Mouse (Mus musculus) heart, postnatal 0 days (tissue): ENCODE data around the gene Coasy. TPM values are rescaled to one million over a fixed set of nuclear protein-coding genes. Genes with fewer than 3 reads are reported as not detected.

Experiments used
- ATAC-seq: fragments of 200-750 bp; cut with Nextera tagmentation; 2 replicates; pipeline ENCODE4 v1.8.0; 2017; ENCODE audit warnings: low read depth, moderate number of reproducible peaks, moderate library complexity; ENCODE audit not compliant: insufficient read depth
- DNase-seq: peaks from one replicate; pipeline ENCODE4 v3.0.0-alpha.2; 2016; ENCODE audit warnings: low spot score
- H3K27ac ChIP-seq: fragments of 300-500 bp; sonication (generic); 2 replicates; pipeline ENCODE4 v1.5.1; 2014; ENCODE audit warnings: low read depth, mild to moderate bottlenecking
- H3K27me3 ChIP-seq: fragments of 300-500 bp; sonication (generic); 2 replicates; pipeline ENCODE4 v1.6.1; 2014; ENCODE audit warnings: low read length, mixed read lengths; ENCODE audit not compliant: control insufficient read depth, insufficient read depth
- H3K36me3 ChIP-seq: fragments of 300-500 bp; sonication (generic); replicated peaks from 2 replicates; pipeline ENCODE4 v1.6.1; 2014; ENCODE audit warnings: low read length, mixed read lengths; ENCODE audit not compliant: control insufficient read depth, insufficient read depth
- H3K4me1 ChIP-seq: fragments of 300-500 bp; sonication (generic); 2 replicates; pipeline ENCODE4 v1.6.1; 2014; ENCODE audit warnings: antibody characterized with exemption; ENCODE audit not compliant: control insufficient read depth, insufficient read depth
- H3K4me2 ChIP-seq: fragments of 300-500 bp; sonication (generic); 2 replicates; pipeline ENCODE4 v1.6.1; 2014; ENCODE audit warnings: low read depth, mild to moderate bottlenecking, low read length, moderate library complexity
- H3K4me3 ChIP-seq: fragments of 300-500 bp; sonication (generic); 2 replicates; pipeline ENCODE4 v1.5.1; 2014; ENCODE audit warnings: low read depth, low read length
- H3K9ac ChIP-seq: fragments of 300-500 bp; sonication (generic); replicated peaks from 2 replicates; pipeline ENCODE4 v1.6.1; 2014; ENCODE audit warnings: low read depth, low read length, mixed read lengths
- H3K9me3 ChIP-seq: fragments of 300-500 bp; sonication (generic); replicated peaks from 2 replicates; pipeline ENCODE4 v1.6.1; 2016; ENCODE audit warnings: low read length; ENCODE audit not compliant: control insufficient read depth
- CTCF ChIP-seq: IDR thresholded peaks from 2 replicates; pipeline ENCODE4 v1.5.1; 2016; ENCODE audit warnings: antibody characterized with exemption, control low read depth, low read depth
- EP300 ChIP-seq: IDR thresholded peaks from 2 replicates; pipeline ENCODE4 v1.6.1; 2016; ENCODE audit warnings: antibody characterized with exemption, low read depth
- WGBS: fragments of 180-500 bp; shearing (Covaris S2); extraction: QIAGEN DNeasy Blood & Tissue Kit; methylation state at CpG from one replicate; pipeline ENCODE4 v1.1.7; 2014; 5-methylcytosine and 5-hydroxymethylcytosine counted together
- polyA plus RNA-seq: library from polyadenylated mRNA; unstranded; fragments of >200 nt; fragmentation: Nextera tagmentation; extraction: Ambion mirVana; gene quantifications from 2 replicates; pipeline ENCODE4 v1.2.1, GENCODE M21; 2015
- total RNA-seq: library from RNA; depleted of rRNA; stranded (reverse); fragments of >200 nt; gene quantifications from 2 replicates; pipeline ENCODE4 v1.2.3, GENCODE M21; 2014; ENCODE audit warnings: low replicate concordance; rRNA removed

Gene Coasy
- total RNA-seq = 44.6 and 64.1 TPM in 2 replicates
- 26.8 and 26.9 TPM in 2 replicates for polyA plus RNA-seq

DNA sequence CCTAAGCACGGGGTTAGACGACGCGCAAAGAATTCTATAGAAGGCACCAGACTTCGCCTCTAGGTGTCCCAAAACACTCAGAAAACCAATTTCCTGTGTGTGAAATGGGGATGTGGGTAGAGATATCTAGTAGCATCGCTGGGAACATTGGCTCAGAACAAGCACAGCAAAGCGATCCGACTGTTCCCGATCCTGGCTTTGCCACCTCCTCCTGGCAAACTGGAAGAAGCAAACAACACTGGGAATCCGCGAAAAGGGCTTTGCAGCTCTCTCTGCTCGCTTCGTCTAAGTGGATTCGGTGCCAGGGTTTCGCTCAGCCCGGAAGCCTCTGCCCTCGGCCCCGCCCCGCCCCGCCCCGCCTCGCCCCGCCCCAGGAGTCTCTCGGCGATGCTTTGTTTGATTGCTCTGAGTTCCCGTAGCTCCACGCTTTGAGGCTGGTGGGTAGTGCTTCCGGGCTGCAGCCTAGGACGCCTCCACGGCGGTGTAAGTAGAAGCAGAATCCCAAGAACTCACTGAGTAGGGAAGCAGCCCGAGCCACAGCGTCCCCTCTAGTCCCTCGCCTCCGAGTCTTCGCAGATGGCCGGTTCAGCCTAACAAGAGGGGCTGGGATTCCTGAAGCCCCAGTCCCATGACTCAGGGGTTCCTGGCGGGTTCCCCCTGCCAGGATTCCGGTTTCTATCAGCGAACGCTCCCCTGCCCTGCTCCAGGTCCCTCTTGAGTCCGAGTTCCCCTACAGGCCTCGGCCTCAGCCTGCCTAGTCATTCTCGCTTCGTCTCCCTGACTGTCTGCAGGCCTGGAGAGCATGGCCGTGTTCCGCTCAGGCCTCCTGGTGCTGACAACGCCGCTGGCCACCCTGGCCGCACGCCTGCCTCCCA is at the start of gene Coasy:
Coasy (plus strand) TSS at position 358 of the 875 bp plus-strand sequence.
- Histone ChIP-seq H3K4me3 (peak within 1 kb of the TSS; percentile 81), H3K9me3 (no peaks in the 10 kb centered on the region), H3K27ac (peak within 1 kb of the TSS; percentile 94), H3K4me2 (peak within 1 kb of the TSS; percentile 95), H3K36me3 (peaks cover 6% of the 10 kb centered on the region; the same call in 1 of the 2 replicates), H3K4me1 (peaks cover 17% of the 10 kb centered on the region), H3K9ac (peak within 1 kb of the TSS; percentile 87), H3K27me3 (peaks cover 38% of the 10 kb centered on the region)
- DNase-seq = peak; percentile 92
- WGBS = under 1% methylated on average over 51 of the region's 51 CpGs
- ATAC-seq = peak; percentile 87
- TF ChIP-seq EP300 = 0 out of 2 replicates have a peak, but pooled peaks have one; percentile 53
- peak; percentile 33 for TF ChIP-seq CTCF

DNA sequence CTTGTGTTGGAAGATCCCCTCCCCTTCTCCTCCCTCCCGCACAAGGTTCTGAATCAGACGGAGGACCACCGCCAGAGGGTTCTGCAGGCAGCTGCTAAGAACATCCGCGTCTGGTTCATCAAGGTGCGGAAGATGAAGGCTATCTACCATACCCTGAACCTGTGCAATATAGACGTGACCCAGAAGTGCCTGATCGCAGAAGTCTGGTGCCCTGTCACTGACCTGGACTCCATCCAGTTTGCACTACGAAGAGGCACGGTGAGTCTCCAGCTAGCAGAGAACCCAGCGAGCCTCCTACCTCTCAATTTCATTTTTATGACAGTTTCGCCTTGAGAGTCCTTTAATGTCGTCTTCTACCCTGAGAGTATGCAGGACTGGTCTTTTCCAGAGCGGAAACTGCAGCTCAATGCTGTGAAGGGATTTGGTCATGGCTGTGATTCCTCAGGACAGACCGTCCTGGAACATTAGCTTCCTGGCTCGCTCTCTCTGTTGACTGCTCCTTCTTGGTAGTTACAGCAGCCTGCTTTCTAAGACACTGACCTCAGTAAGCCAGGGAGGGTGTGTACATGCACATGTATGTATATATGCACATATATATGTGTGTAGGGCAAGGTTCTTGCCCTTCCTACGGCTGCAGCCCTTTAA is 48.4 kb upstream of the Coasy start:
- no peak for ATAC-seq

DNA sequence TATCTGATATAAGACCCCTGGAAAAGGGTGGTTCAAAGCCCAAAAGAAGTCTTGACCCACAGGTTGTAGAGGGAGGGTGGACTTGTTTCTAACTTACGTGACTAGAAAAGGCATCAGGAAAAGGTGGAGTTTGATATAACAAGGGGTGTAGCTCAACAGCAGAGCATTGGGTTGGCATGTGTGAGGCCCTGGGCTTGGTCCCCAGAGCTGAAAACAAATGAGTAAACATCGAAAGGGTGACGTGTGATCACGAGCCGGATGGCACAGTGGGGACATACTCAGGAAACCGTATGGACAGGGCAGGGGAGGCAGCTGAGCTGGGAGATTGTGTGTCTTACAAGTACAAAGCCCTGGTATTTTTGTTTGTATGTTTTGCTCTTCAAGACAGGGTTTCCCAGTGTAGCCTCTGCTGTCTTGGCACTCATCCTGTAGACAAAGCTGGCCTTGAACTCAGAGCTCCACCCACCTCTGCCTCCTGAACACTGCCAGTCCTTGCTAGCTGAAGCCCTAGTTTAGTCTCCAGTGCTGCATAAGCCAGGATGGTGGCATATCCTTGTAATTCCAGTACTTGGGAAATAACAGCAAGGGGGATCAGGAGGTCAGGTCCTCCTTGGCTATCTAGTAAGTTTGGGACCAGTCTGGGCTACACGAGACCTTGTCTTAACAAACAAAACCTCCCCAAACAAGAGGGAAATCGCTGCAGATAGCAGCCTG is 47.6 kb upstream of the Coasy start:
- Histone ChIP-seq H3K9ac (no peak overlapping the region), H3K27ac (no peak overlapping the region), H3K27me3 (no peaks in the 10 kb centered on the region), H3K4me2 (no peak overlapping the region), H3K9me3 (no peaks in the 10 kb centered on the region), H3K4me3 (no peak overlapping the region), H3K4me1 (peaks cover 11% of the 10 kb centered on the region; the same call in 1 of the 2 replicates), H3K36me3 (peaks cover 82% of the 10 kb centered on the region)
- TF ChIP-seq CTCF (no peak), EP300 (no peak)
- 89% methylated on average over 8 of the region's 8 CpGs for WGBS
- no peak for DNase-seq
- no peak for ATAC-seq

More for the DNA sequence above, 48.4 kb upstream of the Coasy start:
- Histone ChIP-seq H3K4me2 (no peak overlapping the region), H3K4me3 (no peak overlapping the region), H3K27ac (no peak overlapping the region), H3K9ac (no peak overlapping the region), H3K27me3 (no peaks in the 10 kb centered on the region), H3K9me3 (no peaks in the 10 kb centered on the region), H3K36me3 (peaks cover 79% of the 10 kb centered on the region), H3K4me1 (peaks cover 15% of the 10 kb centered on the region; the same call in 1 of the 2 replicates)
- TF ChIP-seq EP300 (no peak), CTCF (no peak)
- no peak for DNase-seq
- 94% methylated on average over 17 of the region's 17 CpGs for WGBS

DNA sequence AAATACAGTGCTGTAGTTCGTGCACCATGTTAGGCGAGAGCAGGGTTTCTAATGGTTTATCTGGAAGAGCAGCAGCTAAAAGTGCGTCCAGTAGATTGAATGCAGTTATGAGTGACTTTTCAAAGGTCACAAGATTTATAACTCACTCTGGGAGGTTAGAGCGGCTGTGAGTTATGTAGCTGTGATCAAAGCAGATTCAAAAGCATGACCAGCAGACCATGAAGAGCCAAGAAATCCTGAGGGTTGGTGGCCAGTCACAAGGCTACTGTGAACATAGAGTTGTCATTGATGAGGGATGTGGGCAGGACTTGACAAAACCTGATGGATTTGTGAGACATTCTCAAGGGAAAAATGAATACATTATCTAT is 47.1 kb upstream of the Coasy start:
- Histone ChIP-seq H3K27ac (no peak overlapping the region), H3K4me1 (peaks cover 9% of the 10 kb centered on the region; the same call in 1 of the 2 replicates), H3K9me3 (no peaks in the 10 kb centered on the region), H3K9ac (no peak overlapping the region), H3K36me3 (peaks cover 88% of the 10 kb centered on the region), H3K27me3 (no peaks in the 10 kb centered on the region), H3K4me2 (no peak overlapping the region), H3K4me3 (no peak overlapping the region)
- ATAC-seq (no peak), DNase-seq (no peak)
- 87% methylated on average over 4 of the region's 4 CpGs for WGBS
- TF ChIP-seq EP300 = no peak
- no peak for TF ChIP-seq CTCF

DNA sequence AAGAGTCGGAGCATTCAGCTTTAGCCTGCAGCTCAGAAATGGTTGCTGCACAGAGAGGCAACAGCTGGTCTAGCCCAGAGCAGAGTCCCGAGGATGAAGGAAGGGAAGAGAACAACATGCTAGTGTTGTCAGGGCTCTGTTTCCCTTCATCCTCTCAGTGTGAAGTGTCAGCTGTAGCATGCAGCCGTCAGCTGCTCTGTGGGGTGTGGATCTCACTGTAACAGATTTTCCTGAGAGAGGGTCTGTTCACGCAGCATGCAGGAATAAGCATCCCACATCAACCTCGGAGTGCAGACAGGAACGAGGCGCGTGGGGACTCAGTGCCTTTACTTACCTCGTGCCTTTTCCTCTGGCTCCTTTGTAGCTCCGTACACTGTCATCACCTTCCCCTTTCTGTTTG is 44.6 kb upstream of the Coasy start:
- DNase-seq = no peak
- Histone ChIP-seq H3K9ac (no peak overlapping the region), H3K9me3 (no peaks in the 10 kb centered on the region), H3K4me2 (no peak overlapping the region), H3K4me1 (no peaks in the 10 kb centered on the region), H3K27ac (no peak overlapping the region), H3K27me3 (no peaks in the 10 kb centered on the region), H3K36me3 (peaks cover 95% of the 10 kb centered on the region), H3K4me3 (no peak overlapping the region)
- WGBS = 77% methylated on average over 10 of the region's 10 CpGs
- no peak for TF ChIP-seq CTCF
- no peak for TF ChIP-seq EP300
- no peak for ATAC-seq
